Mouse (Mus musculus): ENCODE data around the gene Gm14308.
"Not testable (repeated sequence)": the region's sequence is repeated elsewhere in the genome, so short reads cannot be mapped to it uniquely, and the experiment has no call there.

The Gm14308 gene

GRCm38 (mm10) chr2:176636244-176636643 lies at the start of gene Gm14308:
Gene Gm14308 (minus strand): TSS chr2:176636344.
- DNase-seq (ENCODE audit: low spot score): not testable (repeated sequence)

DNA sequence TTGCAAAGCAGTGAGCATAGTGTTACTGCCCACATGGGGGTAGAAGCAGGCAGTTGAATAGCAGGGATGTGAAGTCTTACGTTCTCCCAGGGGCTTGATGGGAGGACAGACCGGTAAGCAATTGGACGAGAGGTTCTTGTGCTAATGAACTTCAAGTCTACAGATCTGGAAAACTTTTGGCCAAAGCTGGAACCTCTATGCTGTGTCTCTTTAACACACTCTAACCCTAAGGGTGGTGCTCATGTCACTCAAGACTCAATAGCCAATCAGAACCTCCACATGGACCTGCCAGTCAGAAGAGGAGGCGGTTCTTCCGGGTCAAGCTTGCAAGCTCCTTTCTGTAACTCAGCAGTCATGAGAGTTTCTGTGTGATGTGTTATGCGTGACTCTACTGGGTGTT lies 34.1 kb upstream of the Gm14308 start, which contains the start of gene Zfp973:
Gene Zfp973 (plus strand): TSS at position 301 of the 400 bp plus-strand sequence.
- not testable (repeated sequence) for DNase-seq (ENCODE audit: low spot score)

Measured in layer of hippocampus, adult 11-12 months (tissue).